Mouse (Mus musculus): ENCODE measurements at regions not wholly inside any gene's neighbourhood (a gene's known extent, or its start where the extent isn't known, plus 50 kb on each side); places are given as distances from the start of the nearest gene placed in this dataset.
"Not testable (repeated sequence)": the region's sequence is repeated elsewhere in the genome, so short reads cannot be mapped to it uniquely, and the experiment has no call there.

- not testable (repeated sequence) for TF ChIP-seq CTCF, EP300 (IDR thresholded peaks at IDR 0.05; ENCODE audit: low read depth)
These were observed 56.6 kb downstream of the Gm12728 start for GRCm38 (mm10) chr4:105845998-105846989.

Measured in liver, embryonic 14.5 days (tissue).